Comparison of ENCODE assay signal across 20 mouse cellular contexts in genomic region chr3:65869724-65870123, GRCm38 (mm10).
"Had no signal": no experiment of that assay in that cellular context is flagged by ENCODE, and none has a peak within 500 bp of the region (broad histone marks: within the 10 kb centered on the region; RNA-seq: fewer than 3 reads in every experiment).

No protein-coding gene starts in this region.

- H3K9me3 ChIP-seq: kidney, embryonic 15.5 days; limb, embryonic 10.5 days; limb, embryonic 13.5 days; liver, embryonic 12.5 days; liver, embryonic 15.5 days; lung, embryonic 15.5 days; midbrain, embryonic 13.5 days; stomach, embryonic 15.5 days had no signal

- H3K4me3 ChIP-seq: kidney, embryonic 15.5 days; limb, embryonic 10.5 days; limb, embryonic 13.5 days; liver, embryonic 12.5 days; liver, embryonic 15.5 days; lung, embryonic 15.5 days; megakaryocyte, embryonic 14.5 days; midbrain, embryonic 10.5 days; midbrain, embryonic 13.5 days; stomach, embryonic 15.5 days had no signal

- H3K4me2 ChIP-seq: kidney, embryonic 15.5 days; limb, embryonic 13.5 days; liver, embryonic 12.5 days; liver, embryonic 15.5 days; lung, embryonic 15.5 days; midbrain, embryonic 13.5 days; stomach, embryonic 15.5 days had no signal

- H3K36me3 ChIP-seq: kidney, embryonic 15.5 days; limb, embryonic 10.5 days; limb, embryonic 13.5 days; liver, embryonic 12.5 days; liver, embryonic 15.5 days; lung, embryonic 15.5 days; midbrain, embryonic 10.5 days; midbrain, embryonic 13.5 days; stomach, embryonic 15.5 days had no signal

- H3K27me3 ChIP-seq: kidney, embryonic 15.5 days; liver, embryonic 15.5 days; lung, embryonic 15.5 days; stomach, embryonic 15.5 days had no signal

- H3K27ac ChIP-seq: kidney, embryonic 15.5 days; limb, embryonic 13.5 days; liver, embryonic 12.5 days; liver, embryonic 15.5 days; lung, embryonic 15.5 days; midbrain, embryonic 13.5 days; stomach, embryonic 15.5 days had no signal

- ATAC-seq: liver, embryonic 12.5 days; midbrain, embryonic 13.5 days had no signal

- DNase-seq: kidney, postnatal 10 days; kidney, postnatal 36 days; liver; lung, adult 18-20 months; lung, postnatal 10 days; lung, postnatal 36 days; right cerebral cortex, adult 18-20 months; right cerebral cortex, postnatal 25 days; spleen, adult 18-20 months; thymus, postnatal 25 days had no signal

- H3K4me1 ChIP-seq: liver, embryonic 15.5 days; megakaryocyte, embryonic 14.5 days had no signal

- H3K9ac ChIP-seq: kidney, embryonic 15.5 days; limb, embryonic 13.5 days; liver, embryonic 12.5 days; liver, embryonic 15.5 days; lung, embryonic 15.5 days; midbrain, embryonic 13.5 days; stomach, embryonic 15.5 days had no signal
